Mouse (Mus musculus): Measurements from ENCODE around the gene Ddx19a.

DNA sequence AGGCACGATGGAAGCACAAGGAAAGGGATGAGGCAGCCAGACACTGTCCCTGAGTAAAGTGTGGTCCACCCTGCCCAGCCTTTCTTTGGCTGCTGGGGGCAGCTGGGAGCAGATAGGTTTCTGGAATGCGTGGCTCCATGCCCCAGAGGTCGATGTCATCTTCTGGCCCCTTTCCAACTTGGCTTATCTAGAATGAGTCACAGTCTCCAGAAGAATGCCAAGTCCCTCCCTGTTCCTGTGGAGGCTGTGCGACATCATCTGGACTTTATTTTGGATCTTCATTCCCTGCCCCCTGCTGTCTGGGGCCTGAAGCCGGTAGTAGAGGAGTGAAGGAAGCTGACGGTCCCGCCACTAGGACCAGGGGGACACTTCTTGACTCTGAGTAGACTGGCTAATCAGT, 32.0 kb downstream of the Ddx19a start:
- peak; percentile 17 for TF ChIP-seq POLR2A (IDR thresholded peaks at IDR 0.05; ENCODE audit: insufficient read length, low read depth)
- no peak for TF ChIP-seq CEBPB (IDR thresholded peaks at IDR 0.05; ENCODE audit: insufficient read depth, poor library complexity, severe bottlenecking)
- no peak for TF ChIP-seq E2F4 (IDR thresholded peaks at IDR 0.05; ENCODE audit: insufficient read depth)
- TF ChIP-seq POLR2AphosphoS2 (IDR thresholded peaks at IDR 0.05; ENCODE audit: insufficient read length, low read depth): no peak
- no peak for TF ChIP-seq USF1 (IDR thresholded peaks at IDR 0.05; ENCODE audit: low read depth)

Data from myocyte (in vitro differentiated cells).